Mouse (Mus musculus): ENCODE results near the gene Ncoa3. TPM values are rescaled to one million over a fixed set of nuclear protein-coding genes. Genes with fewer than 3 reads are reported as not detected.

The Ncoa3 gene
- total RNA-seq, 1 experiment: 83.4 TPM

GRCm38 (mm10) chr2:165985581-165985980 is 6.9 kb upstream of the Ncoa3 start:
- no peaks in the 10 kb centered on the region for H3K9me3 ChIP-seq (ENCODE audit: control insufficient read depth, insufficient read depth, low read depth, low read length)
- TF ChIP-seq MAFK (IDR thresholded peaks at IDR 0.05; ENCODE audit: insufficient read depth, low read depth, low read length): no peak
- no peak for TF ChIP-seq ZNF384 (IDR thresholded peaks at IDR 0.05; ENCODE audit: low read depth, low read length)
- TF ChIP-seq ZC3H11A (IDR thresholded peaks at IDR 0.05; ENCODE audit: borderline replicate concordance, low read depth, low read length): no peak
- TF ChIP-seq CHD2 (IDR thresholded peaks at IDR 0.05; ENCODE audit: low read depth, low read length): no peak

DNA sequence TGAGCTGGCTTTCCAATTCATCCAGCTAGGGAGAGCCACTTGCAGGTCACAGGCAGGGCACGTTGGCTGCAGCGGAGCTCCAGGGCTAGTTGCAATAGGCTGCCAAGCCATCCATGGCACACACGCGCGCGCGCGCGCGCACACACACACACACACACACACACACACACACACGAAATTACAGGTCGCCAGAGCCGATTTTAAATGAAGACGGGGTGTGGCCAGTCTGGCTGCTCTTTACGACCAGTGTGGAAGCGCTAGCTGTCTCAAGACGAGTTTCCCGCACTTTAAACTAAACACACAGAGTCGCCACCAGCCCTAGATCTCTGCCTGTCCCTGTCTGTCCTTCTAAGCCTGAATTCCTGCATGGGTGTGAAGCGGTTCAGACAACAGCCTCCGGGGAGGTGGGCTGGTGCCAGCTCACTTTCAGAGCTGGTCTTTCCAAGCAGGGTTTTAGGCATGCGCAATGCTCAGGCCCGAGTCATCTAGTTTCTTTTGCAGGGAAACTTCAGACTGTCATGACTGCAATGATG is 5.4 kb upstream of the Ncoa3 start:
- H3K9ac ChIP-seq (ENCODE audit: insufficient read depth, low read depth, low read length, poor library complexity, severe bottlenecking): peak overlapping the region; percentile 56
- peaks cover 11 to 22% of the 10 kb centered on the region in 2 experiments for H3K4me1 ChIP-seq (ENCODE audit: control insufficient read depth in 2 of 2, insufficient read depth in 2 of 2, low read length in 2 of 2, poor library complexity in 1 of 2)
- TF ChIP-seq ZC3H11A (IDR thresholded peaks at IDR 0.05; ENCODE audit: borderline replicate concordance, low read depth, low read length) (no peak), HCFC1 (IDR thresholded peaks at IDR 0.05; ENCODE audit: borderline replicate concordance, insufficient read depth, low read length) (no peak), CHD2 (IDR thresholded peaks at IDR 0.05; ENCODE audit: low read depth, low read length) (no peak), MAFK (IDR thresholded peaks at IDR 0.05; ENCODE audit: insufficient read depth, low read depth, low read length) (no peak), ZNF384 (IDR thresholded peaks at IDR 0.05; ENCODE audit: low read depth, low read length) (no peak)
- H3K9me3 ChIP-seq (ENCODE audit: control insufficient read depth, insufficient read depth, low read depth, low read length): no peaks in the 10 kb centered on the region
- in situ Hi-C loops (cut with MboI; ENCODE audit: low sequenced_read_pairs in 2 of 2, unreplicated experiment in 2 of 2): no loop called here
- peak overlapping the region; percentile 54 to 65 for H3K4me3 ChIP-seq (ENCODE audit: insufficient read depth in 1 of 2, low read depth in 1 of 2, low read length in 2 of 2, poor library complexity in 1 of 2, severe bottlenecking in 1 of 2)
- no peak for DNase-seq (ENCODE audit: low read depth, low spot score)
- peak overlapping the region; percentile 69 for H3K27ac ChIP-seq (ENCODE audit: insufficient read depth, low read depth, low read length, poor library complexity, severe bottlenecking)
- H3K36me3 ChIP-seq (ENCODE audit: control insufficient read depth, insufficient read depth, low read length, poor library complexity, severe bottlenecking): no peaks in the 10 kb centered on the region

More at GRCm38 (mm10) chr2:165985581-165985980, 6.9 kb upstream of the Ncoa3 start:
- no peaks in the 10 kb centered on the region for H3K36me3 ChIP-seq (ENCODE audit: control insufficient read depth, insufficient read depth, low read length, poor library complexity, severe bottlenecking)
- H3K27ac ChIP-seq (ENCODE audit: insufficient read depth, low read depth, low read length, poor library complexity, severe bottlenecking): no peak overlapping the region
- H3K9ac ChIP-seq (ENCODE audit: insufficient read depth, low read depth, low read length, poor library complexity, severe bottlenecking): no peak overlapping the region
- no peak for DNase-seq (ENCODE audit: low read depth, low spot score)
- H3K4me3 ChIP-seq (ENCODE audit: insufficient read depth in 1 of 2, low read depth in 1 of 2, low read length in 2 of 2, poor library complexity in 1 of 2, severe bottlenecking in 1 of 2): no peak overlapping the region
- in situ Hi-C loops (cut with MboI; ENCODE audit: low sequenced_read_pairs in 2 of 2, unreplicated experiment in 2 of 2): no loop called here
- H3K4me1 ChIP-seq (ENCODE audit: control insufficient read depth in 2 of 2, insufficient read depth in 2 of 2, low read length in 2 of 2, poor library complexity in 1 of 2): peaks cover 15 to 22% of the 10 kb centered on the region in 2 experiments

DNA sequence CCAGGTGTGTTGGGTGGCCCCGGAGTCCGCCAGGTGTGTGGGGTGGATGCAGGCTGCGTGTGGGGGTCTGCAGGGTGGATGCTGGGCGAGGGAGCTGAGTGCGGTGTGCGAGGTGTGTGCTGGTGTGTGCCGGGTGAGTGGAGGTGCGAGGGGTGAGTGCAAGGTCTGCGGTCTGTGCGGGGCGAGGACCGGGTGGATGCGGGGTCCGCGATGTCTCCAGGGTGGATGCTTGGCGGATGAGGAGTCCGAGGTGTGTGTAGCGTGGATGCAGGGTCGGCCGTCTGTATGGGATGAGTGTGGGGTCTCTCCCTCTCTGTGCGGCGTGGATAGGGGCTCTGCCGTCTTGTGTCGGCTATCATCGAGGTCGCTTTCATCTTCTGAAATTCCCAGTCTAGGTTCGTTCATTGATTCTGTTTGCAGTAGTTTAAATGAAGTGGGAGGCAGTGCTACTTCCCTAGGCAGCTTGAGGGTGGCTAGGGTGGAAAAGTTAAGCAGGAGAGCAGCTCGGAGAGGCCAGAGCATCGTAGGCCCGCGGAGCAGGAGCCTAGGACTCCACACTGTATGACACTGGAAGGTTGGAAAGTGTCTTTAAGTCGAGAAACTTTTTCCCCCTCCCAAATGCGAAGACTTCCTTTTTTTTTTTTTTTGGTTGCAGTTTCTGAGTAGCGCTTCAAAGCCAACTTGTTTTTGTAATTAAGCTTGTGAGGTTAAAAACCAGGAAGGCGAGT is 901 bp downstream of the Ncoa3 start:
- H3K36me3 ChIP-seq (ENCODE audit: control insufficient read depth, insufficient read depth, low read length, poor library complexity, severe bottlenecking): no peaks in the 10 kb centered on the region; the same call in 1 of the 2 replicates
- in situ Hi-C loops (cut with MboI; ENCODE audit: low sequenced_read_pairs in 2 of 2, unreplicated experiment in 2 of 2): no loop called here
- no peaks in the 10 kb centered on the region for H3K9me3 ChIP-seq (ENCODE audit: control insufficient read depth, insufficient read depth, low read depth, low read length)
- no peak for TF ChIP-seq HCFC1 (IDR thresholded peaks at IDR 0.05; ENCODE audit: borderline replicate concordance, insufficient read depth, low read length)
- no peak for TF ChIP-seq ZC3H11A (IDR thresholded peaks at IDR 0.05; ENCODE audit: borderline replicate concordance, low read depth, low read length)
- no peak for TF ChIP-seq MAFK (IDR thresholded peaks at IDR 0.05; ENCODE audit: insufficient read depth, low read depth, low read length)
- TF ChIP-seq CHD2 (IDR thresholded peaks at IDR 0.05; ENCODE audit: low read depth, low read length): no peak
- TF ChIP-seq ZNF384 (IDR thresholded peaks at IDR 0.05; ENCODE audit: low read depth, low read length): no peak
- H3K4me1 ChIP-seq (ENCODE audit: control insufficient read depth in 2 of 2, insufficient read depth in 2 of 2, low read length in 2 of 2, poor library complexity in 1 of 2): peaks cover 5 to 11% of the 10 kb centered on the region in 2 experiments; a peak in 3 of 4 replicates
- H3K4me3 ChIP-seq (ENCODE audit: insufficient read depth in 1 of 2, low read depth in 1 of 2, low read length in 2 of 2, poor library complexity in 1 of 2, severe bottlenecking in 1 of 2): peak overlapping the region; percentile 82 to 99
- H3K9ac ChIP-seq (ENCODE audit: insufficient read depth, low read depth, low read length, poor library complexity, severe bottlenecking): peak overlapping the region; percentile 93
- no peak for DNase-seq (ENCODE audit: low read depth, low spot score)
- H3K27ac ChIP-seq (ENCODE audit: insufficient read depth, low read depth, low read length, poor library complexity, severe bottlenecking): peak overlapping the region; percentile 83

DNA sequence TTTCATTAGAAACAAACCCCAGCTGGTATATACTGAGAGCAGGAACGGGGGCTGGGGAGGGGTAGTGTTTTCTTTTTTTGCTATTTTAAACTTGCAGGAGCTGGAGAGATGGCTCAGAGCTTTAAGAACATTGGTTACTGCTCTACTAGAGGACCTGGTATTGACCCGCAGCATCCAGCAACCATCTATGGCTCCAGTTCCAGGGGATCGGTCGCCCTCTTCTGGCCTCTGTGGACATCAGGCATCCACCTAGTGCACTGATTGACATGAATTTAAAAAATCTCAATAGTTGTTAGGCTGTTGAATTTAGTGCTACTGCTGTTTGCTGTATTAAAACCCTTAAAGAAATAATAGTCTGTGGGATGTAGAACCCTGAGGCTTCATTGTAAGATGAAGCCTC is 1.9 kb downstream of the Ncoa3 start:
- no peaks in the 10 kb centered on the region; the same call in 1 of the 2 replicates for H3K36me3 ChIP-seq (ENCODE audit: control insufficient read depth, insufficient read depth, low read length, poor library complexity, severe bottlenecking)
- no peak overlapping the region for H3K9ac ChIP-seq (ENCODE audit: insufficient read depth, low read depth, low read length, poor library complexity, severe bottlenecking)
- TF ChIP-seq HCFC1 (IDR thresholded peaks at IDR 0.05; ENCODE audit: borderline replicate concordance, insufficient read depth, low read length) (no peak), ZC3H11A (IDR thresholded peaks at IDR 0.05; ENCODE audit: borderline replicate concordance, low read depth, low read length) (peak; percentile 44; the same call in 1 of the 2 replicates), MAFK (IDR thresholded peaks at IDR 0.05; ENCODE audit: insufficient read depth, low read depth, low read length) (no peak), ZNF384 (IDR thresholded peaks at IDR 0.05; ENCODE audit: low read depth, low read length) (no peak)
- H3K27ac ChIP-seq (ENCODE audit: insufficient read depth, low read depth, low read length, poor library complexity, severe bottlenecking): no peak overlapping the region
- no peaks in the 10 kb centered on the region for H3K9me3 ChIP-seq (ENCODE audit: control insufficient read depth, insufficient read depth, low read depth, low read length)
- peaks cover 10 to 12% of the 10 kb centered on the region in 2 experiments for H3K4me1 ChIP-seq (ENCODE audit: control insufficient read depth in 2 of 2, insufficient read depth in 2 of 2, low read length in 2 of 2, poor library complexity in 1 of 2)
- in situ Hi-C loops (cut with MboI; ENCODE audit: low sequenced_read_pairs in 2 of 2, unreplicated experiment in 2 of 2): no loop called here
- H3K4me3 ChIP-seq (ENCODE audit: insufficient read depth in 1 of 2, low read depth in 1 of 2, low read length in 2 of 2, poor library complexity in 1 of 2, severe bottlenecking in 1 of 2): peak overlapping the region; percentile 6 to 82; a peak in 2 of 4 replicates
- no peak for DNase-seq (ENCODE audit: low read depth, low spot score)

Data from ES-E14 (cell line).